Mouse (Mus musculus) liver, postnatal 0 days (tissue): ENCODE results near the gene Faf1.

Source experiments
- CTCF ChIP-seq: sonication (generic); IDR thresholded peaks from 2 replicates; pipeline ENCODE4 v1.5.1; 2016; ENCODE audit warnings: antibody characterized with exemption, low read depth
- EP300 ChIP-seq: IDR thresholded peaks from 2 replicates; pipeline ENCODE4 v1.6.1; 2016; ENCODE audit warnings: antibody characterized with exemption, low read depth, mild to moderate bottlenecking

DNA sequence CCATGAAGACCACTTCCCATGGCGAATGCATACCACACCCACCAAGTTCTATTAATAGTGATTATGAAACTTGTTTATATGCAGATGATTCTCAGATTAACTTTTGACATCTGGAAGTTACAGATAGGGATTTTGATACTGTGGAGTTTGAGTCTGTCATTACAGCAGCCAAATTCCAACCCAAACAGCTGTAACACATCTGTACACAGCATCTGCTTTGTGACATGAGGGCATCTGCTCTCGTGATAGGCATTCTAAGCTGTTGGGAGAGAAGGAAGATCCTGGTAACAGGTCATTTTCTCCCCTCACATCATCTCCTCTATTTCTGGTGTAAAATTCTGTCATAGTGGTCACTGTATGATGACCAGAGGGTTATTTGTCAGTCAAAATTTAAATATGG lies 46.2 kb upstream of the Faf1 start:
- TF ChIP-seq EP300 (no peak), CTCF (no peak)
